Mouse (Mus musculus): ENCODE results near the gene Tomm40. TPM values are rescaled to one million over a fixed set of nuclear protein-coding genes. Genes with fewer than 3 reads are reported as not detected.

Tomm40 gene
- polyA plus RNA-seq, 1 experiment: 46.0 TPM

DNA sequence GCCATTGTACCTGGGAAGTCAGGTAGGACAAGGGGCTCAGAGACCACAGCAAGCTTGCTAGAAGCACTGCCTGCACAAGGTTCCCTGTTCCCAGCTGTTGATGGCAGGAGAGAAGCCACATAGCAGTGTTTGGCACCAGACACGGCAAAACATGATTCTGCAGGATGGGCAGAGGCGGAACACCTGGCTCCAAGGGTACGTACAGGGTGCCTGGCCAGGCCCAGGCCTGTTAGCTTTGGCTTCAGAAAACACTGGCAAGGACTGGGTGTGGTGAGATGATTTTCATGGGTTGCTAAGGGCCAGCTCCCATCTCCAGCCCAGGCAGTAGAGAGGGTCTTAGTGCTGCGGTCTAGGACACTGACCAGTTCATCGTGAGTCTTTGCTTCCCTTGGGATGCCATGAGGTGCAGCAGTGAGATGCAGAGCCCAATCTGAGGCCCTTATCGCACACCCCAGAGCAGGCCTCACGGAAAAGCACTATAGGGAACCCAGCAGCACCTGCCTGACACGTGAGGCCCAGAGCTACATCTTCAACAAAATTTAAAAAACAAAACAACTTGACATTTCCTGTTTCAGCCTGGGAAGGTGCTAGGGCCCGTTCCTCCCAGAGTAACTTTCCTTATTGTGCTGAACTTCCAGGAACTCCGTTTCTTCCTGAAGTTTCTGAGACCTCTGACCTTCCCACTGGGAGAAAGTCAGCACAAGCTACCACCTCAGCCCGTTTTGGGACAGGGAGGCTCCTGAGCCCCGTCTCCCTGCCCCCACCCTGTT lies 14.8 kb downstream of the Tomm40 start:
- DNase-seq: peak; percentile 30
- H3K4me3 ChIP-seq (replicated peaks; ENCODE audit: extremely low read depth, low read depth, low read length): no peak overlapping the region
- WGBS: 49% methylated on average over 12 of the region's 12 CpGs

DNA sequence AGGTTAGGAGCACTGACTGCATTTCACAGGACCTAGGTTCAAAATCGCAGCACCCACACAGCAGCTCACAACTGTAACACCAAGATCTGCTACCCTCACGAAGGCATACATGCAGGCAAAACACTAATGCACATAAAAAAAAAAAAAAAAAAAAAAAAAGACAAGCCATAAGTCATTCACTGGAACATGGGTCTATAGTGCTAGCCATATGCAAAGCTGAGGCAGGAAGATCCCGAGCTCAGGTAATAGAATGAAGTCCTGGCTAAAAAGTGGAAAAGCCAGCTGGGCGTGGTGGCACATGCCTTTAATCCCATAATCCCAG lies 15.4 kb downstream of the Tomm40 start:
- Histone ChIP-seq H3K4me1 (ENCODE audit: control insufficient read depth, insufficient read depth, low read length) (peaks cover 12% of the 10 kb centered on the region; the same call in 1 of the 2 replicates), H3K4me3 (replicated peaks; ENCODE audit: extremely low read depth, low read depth, low read length) (no peak overlapping the region)
- TF ChIP-seq CTCF (IDR thresholded peaks at IDR 0.05; ENCODE audit: insufficient read depth, low read length): no peak
- TF ChIP-seq POLR2A (IDR thresholded peaks at IDR 0.05; ENCODE audit: borderline replicate concordance, extremely low read depth, low read depth, low read length): no peak
- 82% methylated on average over 4 of the region's 4 CpGs for WGBS
- DNase-seq: no peak

More for the DNA sequence above, 14.8 kb downstream of the Tomm40 start:
- TF ChIP-seq CTCF (IDR thresholded peaks at IDR 0.05; ENCODE audit: insufficient read depth, low read length): no peak
- no peak for TF ChIP-seq POLR2A (IDR thresholded peaks at IDR 0.05; ENCODE audit: borderline replicate concordance, extremely low read depth, low read depth, low read length)
- H3K4me1 ChIP-seq (ENCODE audit: control insufficient read depth, insufficient read depth, low read length): peaks cover 12% of the 10 kb centered on the region; the same call in 1 of the 2 replicates

DNA sequence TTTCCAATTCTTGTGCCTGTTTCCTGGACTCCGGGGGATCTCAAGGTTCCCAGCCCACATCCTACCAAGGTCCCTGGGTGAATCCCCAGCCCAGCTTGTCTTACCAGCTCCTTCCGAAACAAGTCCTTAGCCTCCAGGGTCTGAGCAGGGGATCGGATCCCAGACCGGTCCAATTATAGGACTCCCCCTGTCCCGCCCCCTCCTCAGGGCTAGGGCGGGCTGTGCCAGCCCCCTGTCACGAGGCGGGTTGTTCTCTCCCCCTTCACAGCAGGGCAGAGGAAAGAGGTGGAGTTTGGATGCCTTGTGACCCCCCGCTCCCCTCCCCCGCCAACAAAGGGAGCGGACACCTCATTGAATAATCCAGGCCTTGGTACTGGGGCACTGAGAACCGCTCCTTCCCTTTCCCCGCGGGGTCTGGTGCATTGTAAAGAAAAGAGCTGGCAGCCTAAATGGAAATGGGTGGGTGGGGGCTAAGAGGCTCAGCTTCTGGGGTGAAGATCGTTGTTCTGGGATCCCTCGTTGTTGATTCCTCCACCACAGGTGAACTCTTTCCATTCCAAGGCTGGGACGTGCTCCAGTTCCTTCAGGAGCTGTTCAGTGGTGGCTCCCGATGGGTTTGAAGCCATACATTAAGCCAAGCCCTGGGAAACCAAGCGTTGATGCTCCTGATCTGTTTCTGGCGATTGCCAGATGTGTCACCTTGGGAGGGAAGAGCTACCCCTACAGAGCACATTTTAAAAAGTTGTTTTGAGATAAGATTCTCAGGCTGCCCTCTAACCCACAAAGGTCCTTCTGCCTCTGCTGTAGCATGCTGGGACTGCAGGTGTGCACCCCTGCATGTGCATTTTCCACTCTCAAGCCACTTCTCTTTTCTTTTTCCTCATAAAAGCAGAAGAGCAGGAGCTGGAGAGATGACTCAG lies 16.1 kb downstream of the Tomm40 start, which contains the start of gene Apoe:
TSS of gene Apoe (minus strand) at position 282 of the 920 bp plus-strand sequence.
- DNase-seq: peak; percentile 41
- no peak for TF ChIP-seq CTCF (IDR thresholded peaks at IDR 0.05; ENCODE audit: insufficient read depth, low read length)
- TF ChIP-seq POLR2A (IDR thresholded peaks at IDR 0.05; ENCODE audit: borderline replicate concordance, extremely low read depth, low read depth, low read length): peak; percentile 58; the same call in 1 of the 2 replicates
- Histone ChIP-seq H3K4me1 (ENCODE audit: control insufficient read depth, insufficient read depth, low read length) (peaks cover 12% of the 10 kb centered on the region; the same call in 1 of the 2 replicates), H3K4me3 (replicated peaks; ENCODE audit: extremely low read depth, low read depth, low read length) (peak within 1 kb of the TSS; percentile 51)
- WGBS: 8% methylated on average over 20 of the region's 20 CpGs

DNA sequence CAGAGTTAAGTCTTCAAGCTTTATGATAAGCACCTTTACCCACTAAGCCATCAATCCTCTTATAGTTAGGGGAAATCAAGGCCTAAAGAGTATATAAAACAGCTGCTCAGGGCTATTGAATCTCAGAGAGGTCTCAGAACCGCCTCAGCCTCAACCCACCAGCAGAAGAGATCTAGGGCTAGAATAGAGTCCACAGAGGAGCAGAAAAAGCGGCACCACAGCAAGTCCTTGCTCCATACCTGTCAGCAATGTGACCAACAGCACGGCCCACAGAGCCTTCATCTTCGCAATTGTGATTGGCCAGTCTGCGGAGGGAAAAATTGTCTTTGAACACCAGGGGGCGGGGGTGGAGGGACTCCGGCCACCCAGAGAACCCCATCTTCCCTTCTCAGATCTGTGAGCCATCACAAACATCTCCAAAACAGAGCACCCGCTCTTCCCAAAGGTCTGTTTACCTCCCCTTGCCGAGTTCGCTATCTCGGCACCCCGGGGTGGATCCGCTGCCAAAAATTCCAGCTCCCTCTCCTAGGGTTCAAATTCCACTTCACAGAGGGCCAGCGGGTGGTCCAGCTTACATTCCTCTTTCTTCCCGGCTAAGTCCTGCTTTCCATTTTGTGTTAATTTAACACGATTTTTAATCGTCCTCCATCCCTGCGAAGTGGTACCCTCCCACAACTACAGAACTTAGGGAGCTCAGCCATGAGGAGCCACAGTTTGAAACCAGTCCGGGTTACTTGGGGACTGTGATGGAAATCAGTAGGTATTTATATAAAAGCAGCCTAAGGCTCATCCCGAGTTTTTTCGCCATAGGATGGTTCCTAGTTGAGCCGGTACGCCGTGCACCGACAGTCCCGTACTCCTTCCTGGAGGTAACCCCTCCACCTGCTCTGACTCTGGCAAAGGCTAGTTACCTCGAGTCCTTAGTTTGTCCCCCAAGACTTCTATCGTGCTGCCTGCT lies 17.0 kb downstream of the Tomm40 start:
- peak overlapping the region; percentile 51 for H3K4me3 ChIP-seq (replicated peaks; ENCODE audit: extremely low read depth, low read depth, low read length)
- no peak for DNase-seq
- TF ChIP-seq CTCF (IDR thresholded peaks at IDR 0.05; ENCODE audit: insufficient read depth, low read length): peak; percentile 13; the same call in 1 of the 2 replicates
- no peak for TF ChIP-seq POLR2A (IDR thresholded peaks at IDR 0.05; ENCODE audit: borderline replicate concordance, extremely low read depth, low read depth, low read length)
- H3K4me1 ChIP-seq (ENCODE audit: control insufficient read depth, insufficient read depth, low read length): peaks cover 15% of the 10 kb centered on the region
- 8% methylated on average over 28 of the region's 28 CpGs for WGBS

DNA sequence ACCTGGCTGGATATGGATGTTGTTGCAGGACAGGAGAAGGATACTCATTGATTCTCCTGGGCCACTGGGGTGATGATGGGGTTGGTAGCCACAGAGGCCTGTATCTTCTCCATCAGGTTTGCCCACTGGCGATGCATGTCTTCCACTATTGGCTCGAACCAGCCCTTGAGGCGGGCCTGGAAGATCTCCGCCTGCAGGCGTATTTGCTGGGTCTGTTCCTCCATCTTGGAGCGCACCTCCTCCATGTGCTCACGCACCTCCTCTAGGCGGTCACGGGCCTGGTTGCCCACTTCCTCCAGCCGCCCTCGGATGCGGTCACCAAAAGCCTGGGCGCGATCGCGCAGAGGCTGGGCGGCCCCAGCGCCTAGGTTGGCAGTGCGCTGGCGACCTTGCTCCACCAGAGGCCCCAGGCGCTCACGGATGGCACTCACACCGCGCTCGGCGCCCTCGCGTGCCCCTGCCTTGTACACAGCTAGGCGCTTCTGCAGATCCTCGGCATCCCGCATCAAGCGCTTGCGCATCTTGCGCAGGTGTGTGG lies 18.8 kb downstream of the Tomm40 start:
- TF ChIP-seq POLR2A (IDR thresholded peaks at IDR 0.05; ENCODE audit: borderline replicate concordance, extremely low read depth, low read depth, low read length) (no peak), CTCF (IDR thresholded peaks at IDR 0.05; ENCODE audit: insufficient read depth, low read length) (no peak)
- Histone ChIP-seq H3K4me3 (replicated peaks; ENCODE audit: extremely low read depth, low read depth, low read length) (no peak overlapping the region), H3K4me1 (ENCODE audit: control insufficient read depth, insufficient read depth, low read length) (peaks cover 17% of the 10 kb centered on the region)
- WGBS: 97% methylated on average over 34 of the region's 34 CpGs
- DNase-seq: no peak

DNA sequence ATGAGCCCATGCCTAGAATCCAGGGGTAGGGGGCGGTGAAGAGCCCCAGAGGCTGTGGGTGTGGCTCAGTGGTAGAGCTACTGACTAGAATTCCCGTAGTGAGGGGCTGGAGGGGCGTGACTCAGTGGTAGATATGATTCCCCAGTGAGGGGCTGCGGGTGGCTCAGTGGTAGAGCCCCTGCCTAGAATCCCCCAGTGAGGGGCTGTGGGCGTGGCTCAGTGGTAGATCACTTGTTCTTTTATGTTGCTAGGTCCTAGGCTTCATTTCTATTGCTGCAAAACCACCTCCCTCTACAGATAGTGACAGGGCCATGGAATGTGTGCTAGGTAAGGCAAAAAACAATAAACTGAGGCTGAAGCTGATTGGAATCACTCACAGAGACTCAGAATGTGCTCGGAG lies 19.4 kb downstream of the Tomm40 start:
- no peak for DNase-seq
- 90% methylated on average over 6 of the region's 6 CpGs for WGBS
- TF ChIP-seq CTCF (IDR thresholded peaks at IDR 0.05; ENCODE audit: insufficient read depth, low read length): no peak
- no peak for TF ChIP-seq POLR2A (IDR thresholded peaks at IDR 0.05; ENCODE audit: borderline replicate concordance, extremely low read depth, low read depth, low read length)
- peaks cover 16% of the 10 kb centered on the region for H3K4me1 ChIP-seq (ENCODE audit: control insufficient read depth, insufficient read depth, low read length)
- no peak overlapping the region for H3K4me3 ChIP-seq (replicated peaks; ENCODE audit: extremely low read depth, low read depth, low read length)

DNA sequence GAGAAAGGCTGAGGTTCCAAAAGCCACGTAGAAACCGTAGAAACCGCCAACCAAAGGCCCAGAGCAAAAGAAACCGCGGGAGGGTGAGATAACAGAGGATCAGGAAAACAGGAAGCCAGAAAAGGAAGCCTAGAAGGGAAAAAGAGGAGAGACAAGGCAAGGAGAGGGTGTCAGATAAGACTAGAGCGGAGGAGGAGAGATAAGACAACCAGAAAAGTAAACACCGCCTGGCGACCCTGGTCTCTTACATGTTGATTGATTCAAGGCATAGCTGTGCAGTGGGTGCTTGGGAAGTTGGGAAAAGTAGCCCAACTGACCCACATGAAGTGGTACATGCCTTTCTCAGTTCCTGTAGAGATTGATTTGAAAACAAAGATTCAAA lies 20.0 kb downstream of the Tomm40 start:
- no peak for DNase-seq
- WGBS: 22% methylated on average over 8 of the region's 8 CpGs
- Histone ChIP-seq H3K4me3 (replicated peaks; ENCODE audit: extremely low read depth, low read depth, low read length) (no peak overlapping the region), H3K4me1 (ENCODE audit: control insufficient read depth, insufficient read depth, low read length) (peaks cover 10% of the 10 kb centered on the region)
- TF ChIP-seq POLR2A (IDR thresholded peaks at IDR 0.05; ENCODE audit: borderline replicate concordance, extremely low read depth, low read depth, low read length) (no peak), CTCF (IDR thresholded peaks at IDR 0.05; ENCODE audit: insufficient read depth, low read length) (no peak)

DNA sequence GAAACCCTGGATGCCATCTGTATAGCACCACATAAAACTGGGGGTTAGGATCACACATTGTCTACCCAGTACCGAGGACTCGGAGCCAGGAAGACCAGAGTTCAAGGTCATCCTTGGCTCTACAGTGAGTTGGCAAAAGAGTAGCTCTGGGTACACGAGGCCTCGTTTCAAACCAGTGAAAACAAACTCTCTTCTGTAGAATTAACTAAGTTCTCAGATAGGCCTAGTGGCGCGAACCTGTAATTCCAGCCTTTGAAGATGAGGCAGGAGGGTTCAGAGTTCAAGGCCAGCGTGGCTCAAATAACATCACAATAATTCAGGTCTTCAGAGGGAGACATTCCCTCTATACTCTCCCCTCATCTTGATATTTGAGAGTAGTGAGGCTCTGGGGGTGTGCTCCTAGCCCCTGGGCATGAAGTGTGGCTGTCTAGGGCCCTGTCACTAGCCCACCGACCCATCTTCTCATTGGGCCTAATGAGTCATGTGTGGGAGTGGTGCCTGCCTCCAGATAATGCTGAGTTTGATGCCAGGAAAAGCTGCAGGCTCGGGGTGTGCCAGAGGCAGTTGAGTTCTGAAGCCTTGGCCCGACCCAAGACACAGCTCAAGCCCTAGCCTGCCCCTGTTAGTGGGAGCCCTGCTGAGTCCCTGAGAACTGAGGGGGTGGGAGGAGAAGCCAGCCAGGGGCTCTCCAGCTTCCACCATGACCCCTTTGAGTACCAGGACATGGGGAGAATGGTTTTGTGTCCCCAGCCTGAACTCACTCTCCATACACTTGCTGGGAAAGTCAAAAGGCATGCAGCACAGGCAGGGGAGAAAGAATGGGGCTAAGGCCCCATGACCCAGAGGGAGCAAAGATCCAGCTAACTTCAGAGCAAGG lies 20.7 kb downstream of the Tomm40 start:
- TF ChIP-seq POLR2A (IDR thresholded peaks at IDR 0.05; ENCODE audit: borderline replicate concordance, extremely low read depth, low read depth, low read length) (no peak), CTCF (IDR thresholded peaks at IDR 0.05; ENCODE audit: insufficient read depth, low read length) (no peak)
- Histone ChIP-seq H3K4me3 (replicated peaks; ENCODE audit: extremely low read depth, low read depth, low read length) (no peak overlapping the region), H3K4me1 (ENCODE audit: control insufficient read depth, insufficient read depth, low read length) (peaks cover 10% of the 10 kb centered on the region)
- WGBS: 73% methylated on average over 10 of the region's 10 CpGs
- DNase-seq: no peak

All from lung, adult 2 months (tissue).